Mouse (Mus musculus): ENCODE data around the gene Vash2.

The Vash2 gene

DNA sequence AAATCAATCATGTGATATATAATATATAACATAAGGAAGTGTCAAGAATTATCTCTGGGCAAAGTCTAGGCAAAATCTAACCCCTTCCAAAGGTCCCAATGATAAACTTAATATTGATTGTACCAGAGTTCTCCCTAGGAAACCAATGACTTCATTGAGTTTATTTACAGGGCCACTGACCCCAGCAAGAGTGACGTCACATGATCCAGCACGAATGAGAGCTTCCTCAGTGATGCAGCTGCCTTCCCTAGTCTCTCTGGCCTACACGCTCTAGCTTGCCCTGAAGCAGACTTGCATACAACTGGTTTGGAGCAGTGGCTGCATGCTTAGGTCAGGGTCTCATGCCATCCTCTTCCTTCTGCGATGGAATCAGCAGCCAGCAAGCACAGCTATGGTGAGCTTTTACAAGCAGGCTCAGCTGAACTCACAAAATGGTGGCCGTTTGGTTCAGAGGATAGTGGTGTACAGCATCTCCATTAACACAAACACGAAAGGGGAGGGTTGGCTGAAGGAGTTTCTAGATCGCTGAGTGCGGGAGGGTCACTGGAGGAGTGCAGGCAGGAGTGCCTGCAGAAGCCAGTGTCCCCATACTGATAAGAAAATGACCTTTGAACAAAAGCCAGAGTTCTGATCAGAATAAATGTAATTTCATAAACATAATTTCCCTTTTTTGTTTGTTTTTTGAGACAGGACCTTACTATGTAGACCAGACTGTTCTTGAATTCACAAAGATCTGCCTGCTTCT, 59.2 kb downstream of the Vash2 start:
- no peak for DNase-seq

DNA sequence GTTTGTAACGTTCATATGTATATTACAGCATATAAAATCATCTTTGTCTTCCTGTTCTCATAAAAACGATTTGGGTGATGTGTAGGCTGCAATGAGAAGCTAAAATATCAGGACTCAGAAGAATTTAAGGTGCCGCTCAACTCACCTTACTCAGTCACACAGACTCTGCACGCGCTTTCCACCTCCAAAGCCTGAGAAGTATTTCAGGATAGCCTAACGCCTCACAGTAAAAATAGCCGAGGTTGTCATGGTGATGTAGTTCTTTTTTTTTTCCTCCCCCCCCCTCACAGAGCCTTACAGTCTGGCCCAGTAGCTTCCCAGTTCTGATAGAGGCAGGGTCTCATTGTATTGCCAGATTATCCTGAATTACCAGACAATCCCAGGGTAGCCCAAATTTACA, 60.2 kb downstream of the Vash2 start:
- no peak for DNase-seq

DNA sequence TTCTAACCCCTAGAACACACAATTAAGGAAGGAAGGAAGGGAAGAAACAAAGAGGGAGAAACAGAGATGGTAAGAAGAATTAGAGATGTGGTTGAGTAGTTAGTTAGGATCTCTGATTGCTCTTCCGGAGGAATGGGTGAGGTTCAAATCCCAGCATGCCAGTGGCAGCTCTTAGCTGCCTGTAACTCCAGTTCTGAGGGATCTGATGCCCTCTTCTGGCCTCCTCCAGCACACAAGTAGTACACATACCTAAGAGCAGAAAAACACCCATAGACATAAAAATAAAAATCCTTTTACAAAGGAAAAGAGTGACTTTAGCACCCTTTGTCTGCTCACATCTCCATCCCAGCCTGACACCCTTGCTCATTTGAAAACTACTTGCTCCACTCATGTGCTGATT, 66.5 kb downstream of the Vash2 start:
- DNase-seq = no peak

DNA sequence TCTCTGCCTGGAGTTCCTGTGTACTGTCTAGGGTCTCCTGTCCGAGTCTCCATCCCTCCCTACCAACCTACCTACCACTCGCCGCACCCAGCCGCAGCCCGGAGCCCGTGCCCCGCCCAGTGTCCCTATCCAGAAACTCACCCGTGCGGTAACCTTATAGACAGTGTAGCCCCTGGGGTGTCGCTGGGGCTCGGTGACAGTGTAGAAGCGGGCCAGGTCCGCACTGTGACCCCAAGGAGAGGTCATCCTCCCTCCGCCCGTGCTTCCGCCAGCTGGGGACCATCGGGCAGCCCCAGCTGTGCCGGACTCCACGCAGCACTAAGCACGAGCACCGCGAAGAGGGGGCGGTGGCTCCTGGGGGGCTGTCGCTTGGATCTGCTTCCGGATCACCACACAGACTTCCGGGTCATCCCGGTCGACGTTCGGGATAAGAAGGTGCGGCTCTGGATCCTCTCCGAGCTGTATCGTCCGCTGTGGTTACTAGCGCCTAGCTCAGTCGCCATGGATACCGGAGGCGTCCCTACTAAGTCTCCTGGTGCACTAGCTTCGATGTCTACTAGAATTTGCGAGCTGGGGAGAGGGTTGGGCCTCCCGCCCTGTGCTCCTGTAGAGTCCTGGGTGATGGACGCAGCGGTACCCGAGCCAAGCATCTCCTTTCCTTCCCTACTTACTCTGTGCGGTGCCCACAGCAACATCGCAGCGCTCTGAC, 67.5 kb downstream of the Vash2 start, which contains the start of gene Rps6kc1:
Rps6kc1 (minus strand) TSS at position 356 of the 709 bp plus-strand sequence.
- DNase-seq = peak; percentile 82 to 83

DNA sequence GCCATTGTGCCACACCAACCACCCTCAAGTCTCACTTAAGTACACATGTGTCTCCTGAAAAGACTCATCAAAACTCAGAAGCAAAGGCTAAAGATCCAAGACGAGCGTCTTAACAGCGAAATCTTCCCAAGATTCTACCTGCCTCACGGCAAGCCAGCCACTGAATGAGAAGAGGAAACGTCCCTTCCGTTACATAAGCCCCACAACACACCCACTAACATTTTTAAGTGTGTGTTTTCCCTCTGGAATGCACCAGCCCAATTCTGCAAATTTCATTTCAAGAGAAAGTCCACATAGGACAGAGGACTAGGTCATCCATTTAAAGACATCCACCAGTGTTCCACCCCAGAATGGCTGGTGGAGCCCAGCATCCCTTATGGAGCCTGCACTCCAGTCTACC, 68.3 kb downstream of the Vash2 start:
- DNase-seq = no peak

DNA sequence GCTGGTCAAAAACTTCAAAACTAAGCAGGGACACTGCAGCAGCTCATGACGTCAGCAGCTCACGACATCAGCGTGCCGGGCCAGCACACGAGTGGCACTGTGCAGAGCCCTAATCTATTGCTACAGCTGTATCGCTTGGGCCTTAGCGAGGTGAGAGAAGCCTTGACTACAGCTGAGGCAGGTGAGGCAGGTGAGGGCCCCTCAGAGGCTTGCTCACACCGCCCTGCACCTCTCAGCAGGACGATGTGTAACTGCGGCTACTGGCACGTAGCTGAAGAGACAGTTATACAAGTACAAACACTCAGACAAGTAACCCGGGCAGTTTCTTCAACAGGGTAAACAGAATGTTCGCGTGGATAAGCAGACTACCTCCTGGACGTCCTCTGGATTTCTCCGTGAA, 74.4 kb downstream of the Vash2 start:
- no peak for DNase-seq

DNA sequence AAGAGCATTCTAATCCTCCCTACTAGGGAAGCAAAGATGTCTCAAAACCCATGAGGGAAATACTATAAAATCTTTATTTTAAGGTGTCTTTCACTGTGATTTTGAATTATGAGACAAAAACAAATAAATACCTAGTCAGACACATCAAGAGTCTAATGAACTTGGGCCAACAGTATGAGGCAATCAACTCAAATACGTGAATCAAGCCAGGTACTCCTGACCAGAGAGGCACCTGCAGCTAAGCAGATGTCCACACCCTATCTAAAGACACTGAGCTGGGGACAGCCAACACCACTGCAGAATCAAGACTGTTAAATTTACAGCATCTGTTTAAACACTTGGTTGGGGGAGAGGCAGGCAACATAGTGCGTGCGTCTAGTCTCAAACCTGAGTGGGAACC, 75.0 kb downstream of the Vash2 start:
- DNase-seq = no peak

DNA sequence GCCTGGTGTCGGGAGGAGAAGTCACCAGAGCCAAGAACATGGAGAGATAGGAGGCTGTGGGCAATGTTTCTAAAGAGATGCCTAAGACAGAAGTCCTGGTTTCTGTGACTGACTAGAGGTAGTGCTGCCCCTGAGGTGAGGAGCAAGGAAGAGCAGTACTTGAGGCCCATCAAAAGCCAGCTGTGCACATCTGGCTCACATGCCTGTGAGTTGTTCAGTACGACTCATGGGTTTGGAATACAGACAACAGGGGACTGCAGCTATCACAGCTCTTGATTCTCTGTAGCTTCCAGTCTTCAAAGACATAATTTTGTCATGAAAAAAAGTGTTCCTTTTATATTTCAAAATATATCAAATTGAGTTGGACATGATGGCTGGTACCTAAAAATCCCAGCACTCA, 78.0 kb downstream of the Vash2 start:
- no peak for DNase-seq

DNA sequence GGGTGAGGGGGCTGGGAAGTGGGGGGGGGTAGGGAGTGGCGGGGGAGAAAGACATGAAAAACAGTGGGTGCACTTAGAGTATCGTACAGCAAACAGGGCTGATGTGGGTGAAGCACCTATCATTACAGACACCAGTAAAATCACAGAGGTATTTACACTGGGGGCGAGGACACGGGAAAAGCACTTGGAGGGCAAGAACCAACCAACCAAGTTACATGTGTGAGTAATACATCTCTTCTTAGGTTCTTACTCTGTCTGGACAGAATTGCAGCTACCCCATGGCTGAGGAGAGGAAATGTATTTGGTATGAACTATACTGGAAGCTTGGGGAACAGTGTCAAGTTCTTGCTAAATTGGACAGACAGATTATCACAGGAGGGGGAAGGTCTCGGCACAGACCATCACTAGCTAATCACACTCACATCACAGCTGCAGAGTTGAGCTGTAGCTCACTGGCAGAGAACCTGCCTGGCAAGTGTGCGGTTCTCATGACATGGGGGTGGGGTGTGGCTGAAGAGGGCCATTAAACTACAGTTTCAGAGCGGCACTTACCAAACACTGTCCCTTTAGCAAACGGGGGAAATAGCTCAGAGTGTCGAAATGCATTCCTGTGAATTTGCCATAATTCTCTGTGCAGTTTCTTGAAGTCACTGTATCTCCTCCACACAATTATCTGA, 80.1 kb downstream of the Vash2 start:
- no peak for DNase-seq

DNA sequence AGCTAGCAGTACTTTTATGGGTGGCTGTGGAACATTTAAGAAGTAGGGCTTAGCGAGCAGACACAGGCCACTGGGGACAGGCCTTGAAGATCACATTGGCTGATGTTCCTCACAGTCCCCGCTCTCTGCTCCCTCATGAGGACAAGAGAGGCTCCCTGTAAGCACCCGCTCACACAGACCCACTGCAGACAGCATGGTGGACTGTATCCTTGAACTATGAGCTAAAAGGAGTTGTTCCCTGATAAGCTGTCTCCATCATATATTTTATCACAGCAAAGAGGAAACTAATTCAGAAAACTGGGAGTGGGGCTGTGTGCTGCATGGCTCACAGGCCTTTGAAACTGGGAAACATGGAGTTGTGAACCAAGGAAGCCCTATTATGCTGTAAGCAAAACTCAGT, 80.9 kb downstream of the Vash2 start:
- DNase-seq = no peak
